Mouse (Mus musculus): ENCODE results near the gene Fam104a. TPM values are rescaled to one million over a fixed set of nuclear protein-coding genes. Genes with fewer than 3 reads are reported as not detected.
A peak's percentile ranks its signal among the peaks of the same experiment; 100 is the strongest.

Gene Fam104a
- total RNA-seq, 4 experiments from 2014 or later: 30.8 to 41.7 (median 36.1) TPM

DNA sequence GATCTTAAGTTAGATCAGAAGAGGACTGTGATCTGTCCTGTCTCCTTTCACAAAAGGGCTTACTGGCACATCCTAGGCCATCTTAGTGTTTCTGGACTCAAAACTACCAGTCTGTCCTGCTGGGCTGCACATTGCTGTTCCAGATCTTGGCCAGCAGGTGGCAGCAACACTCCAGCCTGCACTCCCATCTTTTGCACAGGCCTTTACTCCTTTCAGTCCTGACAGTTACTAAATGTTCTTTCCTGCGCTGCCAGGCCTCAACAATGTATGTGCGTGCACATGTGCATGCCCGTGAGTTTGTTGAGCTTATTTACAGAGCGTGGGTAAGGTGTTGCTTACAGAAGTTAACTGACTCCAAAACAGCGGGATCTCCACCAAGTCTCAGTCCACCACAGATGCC is 19.8 kb upstream of the Fam104a start:
- peak; percentile 42 to 46 for DNase-seq (ENCODE audit: low spot score in 2 of 2)

DNA sequence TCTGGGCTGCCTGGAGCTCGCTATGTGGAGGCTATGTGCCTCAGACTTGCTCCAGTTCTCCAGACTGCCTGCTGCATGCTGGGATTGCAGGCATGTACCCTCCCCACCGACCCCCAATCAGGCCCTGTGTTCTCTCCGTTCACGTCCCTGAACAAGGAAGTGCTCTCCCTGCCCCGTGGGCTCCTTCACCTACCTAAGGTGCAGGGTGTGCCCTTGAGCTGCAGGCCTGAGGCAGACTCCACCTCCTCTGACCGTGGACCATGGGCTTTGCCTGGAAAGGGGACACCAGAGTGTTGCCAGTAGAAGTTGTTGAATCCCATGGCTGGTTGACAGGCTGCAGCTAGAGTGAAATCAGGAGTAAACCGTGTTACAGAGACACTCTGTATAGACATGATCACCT is 15.7 kb upstream of the Fam104a start:
- DNase-seq (ENCODE audit: low spot score in 2 of 2): no peak

DNA sequence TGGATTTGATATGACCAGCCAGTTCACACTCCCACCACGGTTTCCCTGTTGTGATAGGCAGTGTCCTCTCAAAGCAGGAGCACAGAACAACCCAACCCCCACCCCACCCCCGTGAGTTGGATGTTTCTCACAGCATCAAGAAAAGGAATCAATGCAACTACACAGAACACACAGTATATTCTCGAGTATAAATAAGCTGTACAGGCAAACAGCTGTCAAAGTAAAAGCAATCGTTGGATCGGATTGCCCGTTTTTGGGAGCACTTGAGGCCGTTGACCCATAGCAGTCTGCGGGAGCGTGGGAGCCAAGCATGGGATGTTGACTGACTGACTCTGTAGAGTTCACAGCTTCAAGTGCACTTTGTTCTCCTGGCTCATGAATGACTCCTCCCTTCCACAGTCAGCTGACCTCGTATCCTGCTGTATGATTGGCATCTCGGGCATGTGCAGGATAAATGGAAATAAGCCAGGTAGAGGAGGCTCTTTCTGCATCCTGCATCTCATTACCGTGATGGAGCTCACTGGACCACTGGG is 14.1 kb upstream of the Fam104a start:
- no peak for DNase-seq (ENCODE audit: low spot score in 2 of 2)

DNA sequence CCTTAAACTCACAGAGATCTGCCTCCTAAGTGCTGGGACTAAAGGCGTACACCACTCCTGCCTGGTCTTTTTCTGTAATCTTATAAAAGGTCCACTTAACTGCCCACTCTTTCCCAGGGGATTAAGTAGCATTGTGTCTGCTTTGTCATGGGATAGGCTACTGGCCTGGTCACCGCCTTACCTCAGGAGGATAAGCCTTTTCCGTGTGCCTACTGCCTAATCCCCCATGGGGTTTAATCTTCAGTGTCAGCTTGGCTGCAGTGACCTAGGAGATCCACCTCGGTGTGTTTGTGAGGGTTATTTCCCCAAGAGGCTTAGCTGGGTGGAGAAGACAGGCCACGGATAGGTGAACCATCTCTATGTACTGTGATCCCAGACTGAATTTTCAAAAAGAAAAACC is 13.6 kb upstream of the Fam104a start:
- no peak for DNase-seq (ENCODE audit: low spot score in 2 of 2)

DNA sequence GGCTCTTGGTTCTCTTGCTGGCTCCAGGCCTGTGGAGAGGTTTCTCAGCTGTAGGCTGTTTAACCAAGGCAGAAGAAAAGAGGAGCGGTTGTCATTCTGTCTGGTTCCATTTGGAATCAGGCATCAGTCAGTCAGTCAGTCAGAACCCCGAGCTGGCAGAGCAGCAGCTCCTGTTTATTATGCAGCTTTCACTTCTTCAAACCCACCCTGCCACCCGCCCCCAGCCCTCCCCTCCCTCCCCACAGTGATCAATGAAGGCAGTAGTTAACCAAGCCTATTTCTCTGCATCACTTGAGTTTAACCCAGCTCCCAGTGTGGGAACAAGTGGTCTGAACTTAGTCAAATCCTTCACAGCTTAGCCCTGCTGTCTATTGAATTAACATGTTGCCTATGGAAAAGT is 7.9 kb upstream of the Fam104a start:
- DNase-seq (ENCODE audit: low spot score in 2 of 2): no peak

DNA sequence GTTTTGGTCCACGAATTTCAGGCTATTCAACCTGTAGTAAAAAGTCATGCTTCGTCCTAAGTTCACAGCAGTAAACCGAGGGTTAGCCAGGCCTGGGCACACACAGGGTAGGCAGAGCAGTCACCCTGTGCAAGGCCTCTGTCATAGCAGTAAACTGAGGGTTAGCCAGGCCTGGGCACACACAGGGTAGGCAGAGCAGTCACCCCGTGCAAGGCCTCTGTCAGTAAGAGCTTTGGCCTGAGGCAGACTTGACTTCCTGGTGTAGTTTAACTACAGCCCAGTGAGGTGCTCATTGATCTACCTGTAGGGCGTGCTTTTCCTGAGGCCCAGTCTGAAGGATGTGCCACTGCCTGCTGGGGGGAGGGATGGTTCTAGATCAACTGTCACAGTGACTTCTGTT is 7.4 kb upstream of the Fam104a start:
- DNase-seq (ENCODE audit: low spot score in 2 of 2): no peak

DNA sequence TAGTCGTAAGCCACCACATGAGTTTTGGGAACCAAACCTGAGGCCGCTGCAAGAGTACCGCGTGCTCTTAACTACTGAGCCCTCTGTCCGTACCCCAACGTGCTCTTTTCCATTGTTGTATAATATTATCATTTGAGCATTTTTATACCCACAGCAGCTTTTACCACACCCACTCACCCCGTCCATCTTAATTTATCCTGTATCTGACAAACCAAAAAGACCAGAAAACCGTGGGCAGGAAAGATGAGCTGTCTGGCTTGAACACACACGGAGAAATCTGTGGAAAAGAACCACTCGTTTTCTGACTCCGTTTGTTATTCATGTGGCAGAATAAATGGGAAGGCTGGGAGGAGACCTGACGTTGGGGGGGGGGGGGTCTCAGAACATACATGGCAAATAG is 6.6 kb upstream of the Fam104a start:
- DNase-seq (ENCODE audit: low spot score in 2 of 2): no peak

DNA sequence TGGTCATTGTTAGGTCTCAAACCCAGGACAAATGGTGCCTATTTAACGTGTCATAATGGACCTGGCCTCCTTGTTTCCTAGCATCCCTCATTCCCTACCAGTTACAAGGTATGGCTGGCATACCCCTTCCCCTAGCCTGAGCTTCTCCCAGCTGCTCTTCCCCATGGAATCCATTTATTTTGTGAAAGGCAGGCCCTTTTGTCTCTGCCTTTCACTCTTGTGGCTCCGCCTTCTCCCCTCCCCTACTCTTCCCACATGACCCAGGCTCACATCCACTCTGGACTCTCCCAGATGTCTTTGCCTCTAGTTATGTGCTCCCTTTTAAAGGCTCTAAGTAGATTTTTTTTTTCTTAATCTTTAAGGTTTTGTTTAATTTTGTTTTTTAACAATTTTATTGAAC is 3.1 kb upstream of the Fam104a start:
- no peak for DNase-seq (ENCODE audit: low spot score in 2 of 2)

DNA sequence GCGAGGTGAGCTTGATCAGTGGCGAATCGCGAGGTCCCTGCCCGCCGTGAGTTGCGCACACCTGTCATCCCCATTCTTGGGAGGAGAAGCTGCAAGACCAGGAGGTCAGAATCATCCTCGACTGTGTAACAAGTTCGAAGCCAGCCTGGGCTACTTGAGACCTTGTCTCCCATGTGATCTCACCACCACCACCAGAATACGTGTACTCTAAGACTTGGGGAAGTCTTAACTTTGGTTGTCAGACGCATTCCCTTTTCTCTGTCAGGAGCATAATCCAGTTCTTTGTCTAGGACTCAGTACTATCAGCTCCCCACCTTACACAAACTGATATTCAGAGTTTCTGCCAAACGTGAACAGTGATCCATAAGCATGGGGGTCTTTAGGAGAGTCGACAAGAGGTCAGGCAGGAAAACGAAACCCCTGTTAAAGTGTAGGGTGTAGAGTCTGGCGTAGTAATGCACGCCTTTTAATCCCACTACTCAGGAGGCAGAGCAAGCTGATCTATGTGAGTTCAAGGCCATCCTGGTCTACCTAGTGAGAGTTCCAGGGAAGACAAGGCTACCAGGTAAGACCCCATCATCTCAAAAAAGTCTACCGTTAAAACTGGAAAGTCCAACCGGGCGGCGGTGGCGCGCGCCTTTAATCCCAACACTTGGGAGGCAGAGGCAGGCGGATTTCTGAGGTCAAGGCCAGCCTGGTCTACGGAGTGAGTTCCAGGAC is 912 bp upstream of the Fam104a start:
- DNase-seq (ENCODE audit: low spot score in 2 of 2): no peak

DNA sequence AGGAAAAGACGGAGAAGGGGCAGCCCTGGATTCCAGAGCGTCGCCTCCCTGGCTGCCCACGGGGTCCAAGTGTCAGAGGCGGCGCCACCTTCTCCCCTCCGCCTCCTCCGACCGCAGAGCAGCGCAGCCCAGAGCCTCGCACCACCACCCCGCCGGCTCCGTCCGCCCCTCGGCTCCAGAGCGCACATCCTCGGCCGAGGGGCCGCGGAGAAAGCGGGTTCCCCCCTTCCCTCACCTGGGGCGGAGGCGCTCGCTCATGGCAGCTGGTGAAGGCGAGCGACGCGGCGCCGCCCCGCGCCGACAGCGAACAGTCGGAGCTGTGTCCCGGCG is 363 bp downstream of the Fam104a start:
- DNase-seq (ENCODE audit: low spot score in 2 of 2): no peak

DNA sequence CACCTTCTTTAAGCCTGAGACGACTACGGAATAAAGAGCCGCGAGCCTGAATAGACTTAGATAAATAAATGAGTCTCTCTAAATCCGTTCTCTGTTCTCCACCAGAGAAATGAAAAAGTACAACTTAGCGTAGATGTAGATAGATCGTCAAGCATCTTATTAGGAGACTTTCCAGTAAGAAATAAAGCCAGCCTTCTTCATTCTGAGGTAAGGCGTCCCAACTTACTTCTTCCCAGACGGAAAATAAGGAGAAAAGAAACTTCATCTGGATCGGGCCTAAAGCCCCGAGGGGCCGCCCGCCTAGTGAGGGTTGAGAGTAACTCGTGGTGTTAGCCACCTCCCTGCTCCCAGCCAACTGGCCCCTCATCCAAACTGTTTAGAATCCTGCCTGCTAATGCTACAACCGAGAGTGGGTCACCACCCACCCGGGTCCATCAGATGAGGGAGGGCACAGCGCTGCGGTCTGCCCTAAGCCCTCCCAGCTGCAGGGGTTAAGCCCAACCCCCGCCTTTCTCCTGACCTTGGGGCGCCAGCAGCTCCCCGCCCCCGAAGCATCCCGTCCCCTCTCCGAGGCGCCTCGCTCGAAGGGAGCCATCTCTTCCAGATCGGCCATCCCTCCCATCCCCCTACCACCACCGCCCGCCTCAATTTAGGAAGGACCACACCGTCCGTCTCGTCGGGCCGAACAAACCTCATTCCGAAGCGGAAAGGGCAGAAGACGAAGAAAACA is 893 bp downstream of the Fam104a start:
- DNase-seq (ENCODE audit: low spot score in 2 of 2): peak in 1 of 2 experiments; percentile 15

DNA sequence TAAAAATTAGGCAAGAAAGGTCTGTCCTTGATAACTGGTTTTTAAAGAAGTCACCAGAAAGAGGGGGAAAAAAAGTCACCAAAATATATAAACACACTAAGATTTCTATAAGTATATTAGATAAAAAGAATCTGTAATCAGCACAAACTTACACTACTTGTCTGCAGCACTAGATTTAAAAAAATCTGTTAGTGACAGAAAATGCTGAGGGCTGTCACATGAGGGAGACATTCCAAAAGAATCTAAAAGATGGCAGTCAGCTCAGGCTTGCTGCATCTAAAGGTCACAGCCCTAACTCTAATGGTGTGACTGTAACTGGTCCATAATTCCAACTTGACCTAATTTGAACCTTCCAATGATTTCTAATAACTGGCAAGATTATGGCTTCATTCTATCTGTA is 2.0 kb downstream of the Fam104a start:
- no peak for DNase-seq (ENCODE audit: low spot score in 2 of 2)

DNA sequence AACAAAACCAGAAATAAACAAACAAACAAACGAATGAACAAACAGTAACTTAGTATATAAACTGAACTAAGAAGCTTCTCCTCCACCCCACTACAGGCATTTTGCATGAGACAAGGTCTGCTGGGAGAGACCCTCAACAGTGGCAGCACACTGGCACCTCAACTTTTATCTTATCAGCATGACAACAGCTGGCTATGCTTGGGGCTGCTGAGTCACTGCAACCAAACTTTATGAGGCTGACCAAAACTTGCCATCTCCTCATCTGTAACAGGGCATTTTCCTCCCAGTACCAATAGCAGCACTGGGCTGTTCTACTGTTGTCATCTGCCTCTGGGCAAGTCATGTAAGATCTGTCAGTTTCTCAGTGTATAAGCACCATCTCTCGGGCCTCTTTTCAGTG is 3.0 kb downstream of the Fam104a start:
- no peak for DNase-seq (ENCODE audit: low spot score in 2 of 2)

DNA sequence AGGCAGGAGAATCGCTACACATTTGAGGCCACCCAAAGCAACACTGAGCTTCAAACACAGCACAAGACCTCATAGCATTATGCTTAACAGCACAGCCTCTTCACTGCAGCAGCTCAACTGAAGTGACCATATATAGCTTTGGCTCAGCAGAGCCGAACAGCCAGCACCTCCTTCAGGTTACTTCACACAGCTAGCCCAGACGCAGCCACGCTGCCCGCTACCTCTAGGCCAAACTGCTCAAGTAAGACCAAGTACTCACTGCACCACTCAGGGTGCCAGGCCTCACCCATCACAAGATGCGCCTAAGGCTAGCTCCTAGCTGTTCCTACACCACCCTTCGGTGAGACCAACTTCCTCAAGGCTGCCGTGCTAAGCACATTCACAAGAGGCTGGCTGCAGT is 5.6 kb downstream of the Fam104a start:
- DNase-seq (ENCODE audit: low spot score in 2 of 2): no peak

DNA sequence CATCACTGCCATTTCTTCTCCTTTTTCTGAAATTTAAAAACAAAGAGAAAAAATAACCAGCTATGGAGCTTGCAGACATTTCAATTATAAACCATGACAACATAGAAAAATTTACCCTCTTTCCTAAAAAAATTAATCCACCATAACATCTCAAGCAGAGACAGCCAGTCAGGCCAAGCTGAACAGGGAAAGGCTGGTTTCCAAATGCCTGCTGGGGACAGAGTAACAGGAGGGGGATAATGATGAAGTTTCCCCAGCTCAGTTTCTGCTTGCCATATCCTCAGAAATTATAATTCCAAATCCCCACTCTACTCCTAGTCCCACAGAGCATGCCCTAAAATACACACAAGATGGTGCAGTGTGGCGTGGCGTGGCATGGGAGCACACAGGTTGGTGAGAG is 6.6 kb downstream of the Fam104a start:
- no peak for DNase-seq (ENCODE audit: low spot score in 2 of 2)

DNA sequence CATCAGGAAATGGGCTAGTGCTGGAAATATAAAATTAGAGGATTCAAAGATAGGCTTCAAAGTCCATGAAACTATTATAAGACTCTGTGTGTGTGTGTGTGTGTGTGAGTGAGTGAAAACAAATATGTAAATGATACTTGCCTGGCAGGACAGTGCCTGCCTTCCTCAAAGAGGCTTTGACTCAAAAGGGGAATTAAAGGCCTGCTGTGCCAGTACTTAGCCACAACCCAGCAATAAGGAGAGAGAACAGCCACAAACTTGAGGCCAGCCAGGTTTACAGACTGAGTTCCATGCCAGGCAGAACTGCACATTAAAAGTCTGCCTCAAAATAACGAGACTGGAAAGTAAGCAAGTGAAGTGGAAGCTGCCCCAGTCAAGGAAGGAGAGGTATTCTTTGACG is 7.1 kb downstream of the Fam104a start:
- DNase-seq (ENCODE audit: low spot score in 2 of 2): no peak

DNA sequence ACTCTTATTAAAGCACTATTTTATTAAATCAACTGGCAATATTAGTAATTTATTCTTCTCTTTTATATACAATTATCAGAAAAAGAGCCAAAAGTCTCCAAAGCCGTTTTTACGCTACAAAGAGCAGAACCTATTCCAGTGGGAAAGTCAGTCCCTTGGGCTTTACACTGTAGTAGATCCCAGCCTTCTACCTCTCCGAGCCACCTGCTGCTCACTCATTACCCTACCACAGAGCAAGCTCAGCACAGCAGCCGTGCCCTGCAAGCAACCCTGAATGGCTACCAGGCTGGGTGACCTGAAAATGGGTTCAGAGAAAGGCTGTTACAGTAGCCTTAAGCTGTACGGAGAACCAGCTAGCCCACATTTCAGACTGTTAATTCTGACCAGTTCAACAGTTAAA is 9.4 kb downstream of the Fam104a start:
- DNase-seq (ENCODE audit: low spot score in 2 of 2): no peak

DNA sequence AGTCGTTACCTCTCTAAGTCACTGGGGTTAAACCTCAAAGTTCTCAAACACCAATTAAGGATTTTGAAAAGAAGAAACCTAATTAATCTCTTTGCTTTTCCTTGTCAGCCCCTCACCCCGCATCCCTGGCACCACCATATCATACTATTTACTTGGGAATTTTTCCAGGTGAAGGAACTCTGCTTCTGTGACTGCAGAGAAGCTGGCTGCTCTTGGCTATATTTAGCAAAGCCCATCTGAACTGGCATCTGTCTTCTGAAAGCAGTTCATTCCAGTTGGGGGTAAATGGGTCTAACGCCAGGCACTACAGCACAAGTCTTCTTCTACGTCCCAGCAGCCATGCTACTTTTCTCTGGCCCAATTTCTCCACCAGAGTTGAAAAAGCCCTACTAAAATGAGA is 10.3 kb downstream of the Fam104a start:
- no peak for DNase-seq (ENCODE audit: low spot score in 2 of 2)

DNA sequence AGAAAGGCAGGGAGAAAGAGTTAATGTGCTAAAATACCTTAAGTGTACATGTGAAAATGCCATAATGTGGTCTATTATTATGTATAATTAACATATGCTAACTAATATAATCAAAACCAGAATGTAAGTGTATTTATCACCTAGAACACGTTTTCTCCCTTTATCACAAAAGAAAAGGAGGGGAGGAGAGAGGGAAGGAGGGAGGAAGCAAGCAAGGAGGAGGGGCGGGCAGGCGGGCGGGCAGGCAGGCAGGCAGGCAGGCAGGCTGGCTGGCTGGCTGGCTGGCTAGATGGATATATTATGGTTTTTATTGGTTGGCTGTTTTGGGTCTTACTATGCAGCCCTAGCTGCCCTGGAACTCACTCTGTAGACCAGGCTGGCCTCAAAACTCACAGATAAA is 14.2 kb downstream of the Fam104a start:
- no peak for DNase-seq (ENCODE audit: low spot score in 2 of 2)

DNA sequence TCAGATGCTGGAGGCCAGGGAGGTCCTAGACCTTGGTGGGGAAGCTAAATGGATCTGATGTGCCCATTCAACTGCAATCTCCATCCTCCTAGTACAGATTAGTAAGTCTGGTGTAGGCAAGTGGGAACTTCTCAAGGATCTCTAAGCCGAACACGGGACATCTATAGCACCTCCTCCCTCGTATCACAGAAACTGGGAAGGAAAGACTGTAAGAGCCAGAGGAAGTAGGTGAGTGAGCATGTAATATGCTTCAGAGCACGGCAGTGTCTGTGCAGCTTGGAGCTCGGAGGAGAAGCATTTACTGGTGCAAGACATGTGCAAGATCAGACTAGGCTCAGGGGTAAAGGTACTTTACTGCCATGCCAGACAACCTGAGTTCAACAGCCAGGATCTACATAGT is 15.1 kb downstream of the Fam104a start:
- DNase-seq (ENCODE audit: low spot score in 2 of 2): no peak

DNA sequence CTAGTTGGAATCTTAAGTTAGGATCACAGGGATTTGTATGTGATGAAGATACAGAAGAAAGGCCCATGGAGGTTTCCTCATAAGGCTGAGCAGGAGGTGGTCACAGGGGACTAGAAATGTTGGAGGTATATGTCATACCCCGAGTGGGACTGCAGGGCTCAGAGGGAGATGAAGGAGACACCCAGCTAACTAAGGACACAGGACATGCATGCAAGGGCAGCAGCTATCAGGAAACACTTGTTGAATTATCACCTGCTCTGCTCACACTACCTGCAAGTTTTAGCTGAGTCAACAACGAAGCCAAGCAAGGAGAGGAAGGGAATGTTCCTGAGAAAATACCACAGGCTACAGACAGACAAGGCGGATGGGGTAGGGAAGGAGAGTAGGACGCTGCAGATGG is 16.3 kb downstream of the Fam104a start:
- no peak for DNase-seq (ENCODE audit: low spot score in 2 of 2)

DNA sequence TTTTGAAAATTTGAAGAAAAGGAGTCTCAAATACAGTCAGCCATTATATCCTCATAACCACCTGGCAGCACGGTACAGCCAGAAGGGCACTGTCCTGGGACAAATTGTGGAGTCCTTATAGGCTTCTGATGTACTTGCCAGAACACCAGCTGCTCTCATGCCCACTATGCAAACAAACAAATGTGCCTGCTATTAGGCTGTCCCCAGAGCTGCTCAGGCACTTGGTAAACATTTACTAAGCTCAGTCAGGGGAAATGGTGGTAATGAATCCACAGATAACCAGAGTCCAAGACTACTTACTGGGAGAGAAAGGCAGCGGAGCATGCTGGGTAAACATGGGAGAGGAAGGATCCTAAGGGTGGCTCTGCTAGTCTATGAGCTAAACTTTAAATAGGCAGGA is 16.8 kb downstream of the Fam104a start:
- no peak for DNase-seq (ENCODE audit: low spot score in 2 of 2)

DNA sequence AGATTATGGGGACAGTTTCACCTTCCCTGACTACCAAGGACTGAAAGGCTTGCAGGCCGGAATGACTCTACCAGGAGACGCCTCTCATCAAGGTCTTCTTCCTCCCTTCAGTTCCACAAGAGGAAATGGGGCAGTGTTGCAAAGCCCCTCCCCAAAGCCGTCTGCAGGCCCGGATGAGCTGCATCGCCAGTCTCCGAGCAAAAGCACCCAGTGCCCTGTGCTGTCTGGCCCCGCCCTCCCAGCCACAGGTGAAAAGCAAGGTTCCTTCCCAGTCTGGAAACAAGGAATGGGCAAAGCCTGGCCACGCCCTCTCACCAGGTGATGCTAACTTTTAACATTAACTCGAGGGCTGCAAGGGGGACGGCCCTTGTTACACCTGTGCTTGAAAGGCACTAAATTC is 17.3 kb downstream of the Fam104a start:
- no peak for DNase-seq (ENCODE audit: low spot score in 2 of 2)

All from gastrocnemius, adult 8-10 months (tissue).